Mouse (Mus musculus) spleen, adult 2 months (tissue): ENCODE measurements around the gene Nutm1.

ENCODE experiments used
- CTCF ChIP-seq: fragments of 200-500 bp; IDR thresholded peaks from 2 replicates; pipeline ENCODE4 v1.5.1; 2011; ENCODE audit warnings: mild to moderate bottlenecking, inconsistent platforms; ENCODE audit not compliant: insufficient read depth, insufficient read length, insufficient replicate concordance; ENCODE audit errors: extremely low read depth
- POLR2A ChIP-seq: fragments of 200-500 bp; IDR thresholded peaks from 2 replicates; pipeline ENCODE4 v1.6.1; 2011; ENCODE audit warnings: low read depth, low read length, inconsistent platforms

DNA sequence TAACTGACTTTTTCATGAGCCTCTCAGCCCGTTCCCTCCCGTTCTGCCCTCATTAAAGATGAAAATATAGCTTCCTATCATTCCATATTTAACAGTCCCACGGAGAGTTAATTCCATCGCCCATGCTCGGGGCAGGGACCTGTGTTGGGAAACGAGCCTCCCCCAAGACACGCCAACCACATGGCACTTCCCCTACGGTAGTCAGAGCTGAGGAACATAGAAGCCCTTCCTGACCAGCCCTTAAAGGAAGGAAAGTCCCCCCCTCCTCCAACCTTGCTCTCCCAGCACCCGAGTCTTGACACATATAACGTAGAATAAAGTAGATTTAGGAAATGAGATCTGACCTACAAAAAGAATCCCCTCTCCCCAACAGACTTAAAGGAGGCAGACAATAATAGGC is 11.8 kb downstream of the Nutm1 start:
- no peak for TF ChIP-seq CTCF
- no peak for TF ChIP-seq POLR2A
